Mouse (Mus musculus): ENCODE data around the gene Ndufc1. TPM values are rescaled to one million over a fixed set of nuclear protein-coding genes. Genes with fewer than 3 reads are reported as not detected.

Gene Ndufc1
- total and polyA plus RNA-seq, 3 experiments, result 115 to 207 TPM; not detected in 1

DNA sequence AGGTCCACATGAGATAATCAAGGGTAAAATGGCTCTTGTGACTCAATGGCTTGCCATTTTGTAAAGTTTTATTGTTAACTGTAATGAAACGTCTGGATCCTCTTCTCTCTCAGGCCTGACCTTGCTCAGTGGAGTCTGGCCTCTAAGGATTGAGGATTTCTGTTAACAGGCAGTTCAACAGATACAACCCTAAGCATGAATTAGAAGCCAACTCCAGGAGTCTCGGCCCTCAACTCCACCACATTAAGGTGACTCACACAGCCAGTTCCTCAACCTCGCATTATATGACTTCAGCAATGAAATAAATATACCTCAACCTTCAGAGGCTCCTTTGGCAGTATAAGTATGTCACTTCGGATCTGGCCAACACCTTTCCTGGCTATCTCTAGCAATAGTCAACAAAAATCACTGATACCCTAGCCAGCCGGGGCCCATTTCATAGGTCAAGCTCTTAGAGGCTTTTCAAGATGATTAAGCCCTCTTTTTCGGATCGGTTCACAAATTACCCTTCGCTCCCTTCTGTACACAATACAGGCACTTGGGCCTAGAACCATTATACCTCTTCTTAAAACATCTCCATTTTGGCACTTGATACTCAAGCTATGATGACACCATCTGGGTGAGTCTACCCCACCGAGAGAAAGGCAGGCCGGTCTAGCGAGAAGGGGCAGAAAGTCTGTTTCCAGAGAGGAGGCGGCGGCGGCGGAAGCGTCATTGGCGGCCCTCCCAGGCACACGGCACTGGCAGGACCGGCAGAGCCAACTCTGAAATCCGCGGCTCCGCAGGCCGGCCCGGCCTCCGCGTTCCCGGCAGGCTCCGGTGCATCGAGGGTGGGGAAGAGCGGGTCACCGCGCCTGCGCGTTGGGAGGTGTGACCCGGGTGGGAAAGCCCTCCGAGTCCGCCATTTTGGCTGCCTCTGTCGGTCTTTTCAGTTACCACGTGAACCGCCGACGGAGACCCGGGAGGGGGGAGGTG, 6.6 kb upstream of the Ndufc1 start, which contains the start of gene Naa15 (continued):
- no peak for TF ChIP-seq ZKSCAN1 (IDR thresholded peaks at IDR 0.05; ENCODE audit: low read depth, low read length)
- TF ChIP-seq GABPA (IDR thresholded peaks at IDR 0.05; ENCODE audit: low read depth, low read length), result no peak; the same call in 1 of the 2 replicates
- TF ChIP-seq RCOR1 (IDR thresholded peaks at IDR 0.05; ENCODE audit: low read depth, low read length), result no peak
- no peak for TF ChIP-seq E2F4 (IDR thresholded peaks at IDR 0.05; ENCODE audit: borderline replicate concordance, low read depth, low read length)
- TF ChIP-seq TAL1 (IDR thresholded peaks at IDR 0.05; ENCODE audit: low read length), result no peak
- no peak for TF ChIP-seq ETS1 (IDR thresholded peaks at IDR 0.05; ENCODE audit: low read depth, low read length)
- peak; percentile 89 for TF ChIP-seq NRF1 (IDR thresholded peaks at IDR 0.05; ENCODE audit: insufficient read depth, low read depth, low read length, poor library complexity, severe bottlenecking)
- no peak for TF ChIP-seq POLR2AphosphoS5 (IDR thresholded peaks at IDR 0.05; ENCODE audit: borderline replicate concordance, low read depth, low read length)
- TF ChIP-seq RAD21 (IDR thresholded peaks at IDR 0.05; ENCODE audit: low read depth, low read length), result no peak
- TF ChIP-seq CHD2 (IDR thresholded peaks at IDR 0.05; ENCODE audit: low read length), result no peak
- TF ChIP-seq MAX (IDR thresholded peaks at IDR 0.05; ENCODE audit: low read length), result peak; percentile 86
- TF ChIP-seq CHD1 (IDR thresholded peaks at IDR 0.05; ENCODE audit: low read depth, low read length), result peak; percentile 50; the same call in 1 of the 2 replicates
- peak; percentile 77; the same call in 1 of the 2 replicates for TF ChIP-seq POLR2AphosphoS2 (IDR thresholded peaks at IDR 0.05; ENCODE audit: low read length)
- no peak for TF ChIP-seq CTCF (IDR thresholded peaks at IDR 0.05 in 2 of 3, conservative IDR thresholded peaks at IDR 0.05 in 1 of 3; ENCODE audit: control insufficient read depth in 1 of 3, insufficient read depth in 1 of 3, low read depth in 2 of 3, low read length in 3 of 3, poor library complexity in 1 of 3, severe bottlenecking in 1 of 3)
- no peak for TF ChIP-seq MAFK (IDR thresholded peaks at IDR 0.05; ENCODE audit: borderline replicate concordance, low read depth, low read length)

DNA sequence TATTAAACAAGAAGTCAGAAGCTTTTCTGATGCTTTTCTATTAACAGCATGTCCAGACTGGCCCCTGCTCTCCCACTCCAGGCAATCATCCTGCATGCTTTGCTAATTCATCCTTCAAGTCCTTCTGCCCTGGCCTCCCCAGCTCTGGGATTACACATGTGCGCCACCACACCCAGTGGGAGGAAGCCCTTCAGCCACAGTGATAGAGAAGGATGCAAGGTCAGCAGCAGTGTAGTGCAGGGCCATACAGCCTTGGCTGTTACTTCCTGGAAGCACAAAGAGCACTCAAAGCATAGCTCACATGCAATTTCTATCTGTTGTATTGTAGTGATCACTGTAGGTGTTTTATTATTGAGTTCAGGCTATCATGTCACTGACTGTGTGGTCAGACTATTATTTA, 4.5 kb upstream of the Ndufc1 start:
- no peaks in the 10 kb centered on the region for H3K27me3 ChIP-seq (ENCODE audit: control insufficient read depth in 1 of 2, insufficient read depth in 2 of 2, low read length in 2 of 2)
- H3K36me3 ChIP-seq (ENCODE audit: control insufficient read depth in 1 of 2, insufficient read depth in 2 of 2, low read length in 2 of 2), result peaks cover 0 to 17% of the 10 kb centered on the region in 2 experiments; a peak in 2 of 4 replicates
- no peaks in the 10 kb centered on the region for H3K9me3 ChIP-seq (replicated peaks; ENCODE audit: insufficient read depth, low read length)
- H3K9ac ChIP-seq (ENCODE audit: control insufficient read depth, low read depth, low read length, poor library complexity, severe bottlenecking), result no peak overlapping the region
- H3K79me2 ChIP-seq (ENCODE audit: control insufficient read depth, insufficient read depth, low read length, poor library complexity), result peaks cover 36% of the 10 kb centered on the region
- no peak for TF ChIP-seq USF1 (IDR thresholded peaks at IDR 0.05; ENCODE audit: low read depth, low read length)
- TF ChIP-seq MYC (IDR thresholded peaks at IDR 0.05; ENCODE audit: low read depth, low read length), result no peak
- no peak for TF ChIP-seq POLR2AphosphoS2 (IDR thresholded peaks at IDR 0.05; ENCODE audit: low read length)
- no peak for TF ChIP-seq NRF1 (IDR thresholded peaks at IDR 0.05; ENCODE audit: insufficient read depth, low read depth, low read length, poor library complexity, severe bottlenecking)
- TF ChIP-seq POLR2AphosphoS5 (IDR thresholded peaks at IDR 0.05; ENCODE audit: borderline replicate concordance, low read depth, low read length), result no peak
- TF ChIP-seq RCOR1 (IDR thresholded peaks at IDR 0.05; ENCODE audit: low read depth, low read length), result no peak
- TF ChIP-seq KAT2A (conservative IDR thresholded peaks at IDR 0.05; ENCODE audit: low read depth, low read length), result no peak
- no peak for TF ChIP-seq ZKSCAN1 (IDR thresholded peaks at IDR 0.05; ENCODE audit: low read depth, low read length)
- DNase-seq (ENCODE audit: low read depth, low spot score), result no peak
- H3K27ac ChIP-seq (ENCODE audit: control insufficient read depth, low read depth, low read length), result no peak overlapping the region
- H3K4me3 ChIP-seq (ENCODE audit: control insufficient read depth in 1 of 2, insufficient read depth in 1 of 2, low read depth in 2 of 2, low read length in 2 of 2), result no peak overlapping the region
- peaks cover 2 to 13% of the 10 kb centered on the region in 2 experiments for H3K4me1 ChIP-seq (ENCODE audit: control insufficient read depth in 1 of 2, insufficient read depth in 2 of 2, low read length in 2 of 2)
